Mouse (Mus musculus) erythroid progenitor cell, adult 5-6 weeks (primary cell): ENCODE measurements around the gene Atf7ip. TPM values are rescaled to one million over a fixed set of nuclear protein-coding genes. Genes with fewer than 3 reads are reported as not detected.

ENCODE experiments used
- ATAC-seq: replicated peaks from 2 replicates; pipeline ENCODE4 v1.8.0; 2016; ENCODE audit warnings: moderate number of reproducible peaks, mild to moderate bottlenecking, moderate TSS enrichment, inconsistent platforms; ENCODE audit not compliant: poor library complexity, low FRiP score, severe bottlenecking
- total RNA-seq, 2 experiments: library from RNA; stranded (forward) in 1 of 2; stranded (reverse) in 1 of 2; fragments of 150-400 nt in 1 of 2; fragments of 186-747, 209-891 nt in 1 of 2; gene quantifications; 2 replicates each; pipeline versions ENCODE4 v1.2.3 to v1.2.4; 2015 to 2017; ENCODE audit warnings: low replicate concordance in 2 of 2

Atf7ip gene
- total RNA-seq, 2 experiments from 2014 or later, result 260 to 311 TPM

- ATAC-seq, result no peak
Observed at GRCm38 (mm10) chr6:136483531-136483930, 22.4 kb upstream of the Atf7ip start.

GRCm38 (mm10) chr6:136484093-136484492, 21.9 kb upstream of the Atf7ip start:
- no peak for ATAC-seq

GRCm38 (mm10) chr6:136486166-136486565, 19.8 kb upstream of the Atf7ip start:
- no peak for ATAC-seq

GRCm38 (mm10) chr6:136486801-136487553, 19.0 kb upstream of the Atf7ip start:
- peak; percentile 63; the same call in 1 of the 2 replicates for ATAC-seq

GRCm38 (mm10) chr6:136487554-136487950, 18.4 kb upstream of the Atf7ip start:
- ATAC-seq, result no peak

GRCm38 (mm10) chr6:136489899-136490298, 16.1 kb upstream of the Atf7ip start:
- no peak for ATAC-seq

GRCm38 (mm10) chr6:136490516-136491475, 15.2 kb upstream of the Atf7ip start:
- ATAC-seq, result no peak

GRCm38 (mm10) chr6:136491631-136492030, 14.3 kb upstream of the Atf7ip start:
- ATAC-seq, result no peak

GRCm38 (mm10) chr6:136492251-136492650, 13.7 kb upstream of the Atf7ip start:
- no peak for ATAC-seq

GRCm38 (mm10) chr6:136493486-136493885, 12.5 kb upstream of the Atf7ip start:
- no peak for ATAC-seq

- no peak for ATAC-seq
Observed at GRCm38 (mm10) chr6:136493910-136494751, 11.8 kb upstream of the Atf7ip start.

- ATAC-seq, result no peak
Observed at GRCm38 (mm10) chr6:136495023-136495422, 10.9 kb upstream of the Atf7ip start.

GRCm38 (mm10) chr6:136497744-136498143, 8.2 kb upstream of the Atf7ip start:
- no peak for ATAC-seq

GRCm38 (mm10) chr6:136499292-136499977, 6.5 kb upstream of the Atf7ip start:
- ATAC-seq, result no peak

- no peak for ATAC-seq
Observed at GRCm38 (mm10) chr6:136508652-136509051, 2.7 kb downstream of the Atf7ip start.

GRCm38 (mm10) chr6:136510945-136511344, 5.0 kb downstream of the Atf7ip start:
- ATAC-seq, result no peak

- ATAC-seq, result no peak
Observed at GRCm38 (mm10) chr6:136512351-136512750, 6.4 kb downstream of the Atf7ip start.

GRCm38 (mm10) chr6:136516626-136517025, 10.7 kb downstream of the Atf7ip start:
- ATAC-seq, result no peak

- ATAC-seq, result peak; percentile 59
Observed at GRCm38 (mm10) chr6:136517221-136517620, 11.3 kb downstream of the Atf7ip start.
